Mouse (Mus musculus): ENCODE results near the gene Asnsd1. TPM values are rescaled to one million over a fixed set of nuclear protein-coding genes. Genes with fewer than 3 reads are reported as not detected.
A peak's percentile ranks its signal among the peaks of the same experiment; 100 is the strongest.

The Asnsd1 gene
- polyA plus RNA-seq, 1 experiment from 2014 or later, result 57.7 TPM

GRCm38 (mm10) chr1:53324827-53325494, 27.6 kb downstream of the Asnsd1 start:
- Histone ChIP-seq H3K4me3 (no peak overlapping the region), H3K9me3 (no peaks in the 10 kb centered on the region), H3K9ac (replicated peaks) (no peak overlapping the region), H3K27ac (replicated peaks) (no peak overlapping the region), H3K36me3 (peaks cover 10% of the 10 kb centered on the region), H3K4me1 (no peaks in the 10 kb centered on the region), H3K27me3 (no peaks in the 10 kb centered on the region), H3K4me2 (replicated peaks) (no peak overlapping the region)
- 96% methylated on average over 5 of the region's 5 CpGs for WGBS
- no peak for ATAC-seq (replicated peaks)

- no peak overlapping the region for H3K9ac ChIP-seq (replicated peaks)
- H3K27me3 ChIP-seq, result no peaks in the 10 kb centered on the region
- no peak overlapping the region for H3K4me3 ChIP-seq
- peaks cover 12% of the 10 kb centered on the region for H3K36me3 ChIP-seq
- no peak overlapping the region for H3K4me2 ChIP-seq (replicated peaks)
- H3K9me3 ChIP-seq, result no peaks in the 10 kb centered on the region
- no peaks in the 10 kb centered on the region for H3K4me1 ChIP-seq
- 94% methylated on average over 1 of the region's 1 CpGs for WGBS
- ATAC-seq (replicated peaks), result no peak
- no peak overlapping the region for H3K27ac ChIP-seq (replicated peaks)
These were observed 28.3 kb downstream of the Asnsd1 start for GRCm38 (mm10) chr1:53324277-53324676.

GRCm38 (mm10) chr1:53323254-53323653, 29.3 kb downstream of the Asnsd1 start:
- ATAC-seq (replicated peaks), result no peak
- H3K36me3 ChIP-seq, result peaks cover 16% of the 10 kb centered on the region
- no peaks in the 10 kb centered on the region for H3K27me3 ChIP-seq
- no peak overlapping the region for H3K4me3 ChIP-seq
- H3K9ac ChIP-seq (replicated peaks), result no peak overlapping the region
- H3K4me1 ChIP-seq, result no peaks in the 10 kb centered on the region
- H3K27ac ChIP-seq (replicated peaks), result no peak overlapping the region
- no peaks in the 10 kb centered on the region for H3K9me3 ChIP-seq
- 95% methylated on average over 5 of the region's 5 CpGs for WGBS
- no peak overlapping the region for H3K4me2 ChIP-seq (replicated peaks)

GRCm38 (mm10) chr1:53321662-53322344, 30.7 kb downstream of the Asnsd1 start:
- Histone ChIP-seq H3K4me2 (replicated peaks) (no peak overlapping the region), H3K9me3 (no peaks in the 10 kb centered on the region), H3K27me3 (no peaks in the 10 kb centered on the region), H3K36me3 (peaks cover 25% of the 10 kb centered on the region), H3K4me1 (no peaks in the 10 kb centered on the region), H3K27ac (replicated peaks) (no peak overlapping the region), H3K4me3 (no peak overlapping the region), H3K9ac (replicated peaks) (no peak overlapping the region)
- WGBS, result 95% methylated on average over 4 of the region's 4 CpGs
- ATAC-seq (replicated peaks), result no peak

- Histone ChIP-seq H3K27ac (replicated peaks) (peak within 1 kb of the TSS; percentile 84), H3K4me1 (peaks cover 13% of the 10 kb centered on the region), H3K9me3 (no peaks in the 10 kb centered on the region), H3K27me3 (no peaks in the 10 kb centered on the region), H3K4me2 (replicated peaks) (peak within 1 kb of the TSS; percentile 58), H3K36me3 (peaks cover 9% of the 10 kb centered on the region), H3K9ac (replicated peaks) (peak within 1 kb of the TSS; percentile 82), H3K4me3 (peak within 1 kb of the TSS; percentile 58)
- 3% methylated on average over 27 of the region's 27 CpGs for WGBS
- peak; percentile 99 for ATAC-seq (replicated peaks)
These were observed 39.3 kb downstream of the Asnsd1 start, which contains the start of gene Osgepl1 for GRCm38 (mm10) chr1:53312989-53313967. Gene Osgepl1 (plus strand): TSS chr1:53313624.

- no peaks in the 10 kb centered on the region for H3K36me3 ChIP-seq
- no peak for ATAC-seq (replicated peaks)
- H3K9me3 ChIP-seq, result no peaks in the 10 kb centered on the region
- 86% methylated on average over 4 of the region's 4 CpGs for WGBS
- H3K27ac ChIP-seq (replicated peaks), result no peak overlapping the region
- no peak overlapping the region for H3K9ac ChIP-seq (replicated peaks)
- H3K4me1 ChIP-seq, result peaks cover 17% of the 10 kb centered on the region
- H3K27me3 ChIP-seq, result no peaks in the 10 kb centered on the region
- H3K4me2 ChIP-seq (replicated peaks), result no peak overlapping the region
- no peak overlapping the region for H3K4me3 ChIP-seq
These were observed 52.0 kb downstream of the Asnsd1 start for GRCm38 (mm10) chr1:53300506-53300905.

- Histone ChIP-seq H3K36me3 (no peaks in the 10 kb centered on the region), H3K9ac (replicated peaks) (peak within 1 kb of the TSS; percentile 81), H3K27ac (replicated peaks) (peak within 1 kb of the TSS; percentile 86), H3K4me3 (peak within 1 kb of the TSS; percentile 77), H3K4me2 (replicated peaks) (peak within 1 kb of the TSS; percentile 64), H3K9me3 (no peaks in the 10 kb centered on the region), H3K27me3 (no peaks in the 10 kb centered on the region), H3K4me1 (peaks cover 17% of the 10 kb centered on the region)
- peak; percentile 100 for ATAC-seq (replicated peaks)
- WGBS, result under 1% methylated on average over 66 of the region's 66 CpGs
These were observed 55.8 kb downstream of the Asnsd1 start, which contains the start of the genes Pms1, Ormdl1 and Gm28778 for GRCm38 (mm10) chr1:53296581-53297383. Gene Pms1 (minus strand): TSS chr1:53297018. Gene Ormdl1 (plus strand): TSS chr1:53297095. Gene Gm28778 (plus strand): TSS chr1:53297111.

Other genes with a start within 250 kb of the Asnsd1 start
- not detected in 2 replicates for gene 1700019A02Rik, start 165.1 kb downstream of the Asnsd1 start, polyA plus RNA-seq (2015; fragmentation: Nextera tagmentation; extraction: Ambion mirVana)
- 11.2 and 11.5 TPM in 2 replicates for gene Pms1, start 55.7 kb downstream of the Asnsd1 start, polyA plus RNA-seq (2015; fragmentation: Nextera tagmentation; extraction: Ambion mirVana)
- 55.7 and 56.5 TPM in 2 replicates for gene Ormdl1, start 55.7 kb downstream of the Asnsd1 start, polyA plus RNA-seq (2015; fragmentation: Nextera tagmentation; extraction: Ambion mirVana)
- not detected in 2 replicates for gene Gm28778, start 55.6 kb downstream of the Asnsd1 start, polyA plus RNA-seq (2015; fragmentation: Nextera tagmentation; extraction: Ambion mirVana)
- 22.1 and 23.5 TPM in 2 replicates for gene Osgepl1, start 39.1 kb downstream of the Asnsd1 start, polyA plus RNA-seq (2015; fragmentation: Nextera tagmentation; extraction: Ambion mirVana)
- gene Asdurf, start 133 bp downstream of the Asnsd1 start, polyA plus RNA-seq (2015; fragmentation: Nextera tagmentation; extraction: Ambion mirVana), result 2.7 and 11.7 TPM in 2 replicates
- gene Gm28551, start 85 bp downstream of the Asnsd1 start, polyA plus RNA-seq (2015; fragmentation: Nextera tagmentation; extraction: Ambion mirVana), result 1.8 and 2.0 TPM in 2 replicates